Mouse (Mus musculus) left cerebral cortex, adult 2 months (tissue): ENCODE results near the gene Col4a2. TPM values are rescaled to one million over a fixed set of nuclear protein-coding genes. Genes with fewer than 3 reads are reported as not detected.

Experiments used
- DNase-seq, 2 experiments: peaks; one replicate each; pipeline ENCODE4 v3.0.0; 2021 to 2022; ENCODE audit warnings: low spot score in 2 of 2, mixed read lengths in 1 of 2; ENCODE audit errors: extremely low spot score in 1 of 2
- H3K27ac ChIP-seq: fragments of 200-600 bp; 2 replicates; pipeline ENCODE4 v1.8.1; 2022
- H3K4me3 ChIP-seq: fragments of 200-600 bp; 2 replicates; pipeline ENCODE4 v1.8.1; 2022
- CTCF ChIP-seq: fragments of 200-600 bp; IDR thresholded peaks from 2 replicates; pipeline ENCODE4 v1.8.1; 2022; ENCODE audit warnings: antibody characterized with exemption, mild to moderate bottlenecking, moderate library complexity
- intact Hi-C: fragments of 180-260 bp; cut with DNase I; formaldehyde crosslinking; loops from one replicate; pipeline ENCODE4 v1.15.1; 2025
- total RNA-seq, 2 experiments: library from RNA; stranded (reverse); gene quantifications; 2 replicates each; pipeline ENCODE4 v1.2.3; 2021

The Col4a2 gene
- total RNA-seq, 2 experiments from 2014 or later: 57.1 to 60.9 TPM

GRCm38 (mm10) chr8:11297141-11297838 lies 15.3 kb upstream of the Col4a2 start:
- intact Hi-C loops: no loop called here
- DNase-seq: no peak
- Histone ChIP-seq H3K4me3 (no peak overlapping the region), H3K27ac (no peak overlapping the region)
- TF ChIP-seq CTCF: no peak

GRCm38 (mm10) chr8:11298531-11299316 lies 13.9 kb upstream of the Col4a2 start:
- intact Hi-C loops: no loop called here
- H3K4me3 ChIP-seq: no peak overlapping the region
- no peak for TF ChIP-seq CTCF
- H3K27ac ChIP-seq: no peak overlapping the region
- no peak for DNase-seq

GRCm38 (mm10) chr8:11299317-11299602 lies 13.3 kb upstream of the Col4a2 start:
- DNase-seq: no peak
- intact Hi-C loops: no loop called here
- Histone ChIP-seq H3K4me3 (no peak overlapping the region), H3K27ac (no peak overlapping the region)
- TF ChIP-seq CTCF: no peak

- H3K27ac ChIP-seq: no peak overlapping the region
- no peak overlapping the region for H3K4me3 ChIP-seq
- DNase-seq: peak; percentile 33 to 40
- intact Hi-C loops: loop anchor here (1.0 kb wide), 1 partner anchor 27 kb away; no protein-coding TSS in a partner anchor
- TF ChIP-seq CTCF: no peak
These were observed 12.2 kb upstream of the Col4a2 start for GRCm38 (mm10) chr8:11300436-11300835.

GRCm38 (mm10) chr8:11304027-11304601 lies 8.5 kb upstream of the Col4a2 start:
- Histone ChIP-seq H3K27ac (no peak overlapping the region), H3K4me3 (no peak overlapping the region)
- intact Hi-C loops: no loop called here
- DNase-seq: no peak
- TF ChIP-seq CTCF: no peak

- no peak for TF ChIP-seq CTCF
- H3K4me3 ChIP-seq: no peak overlapping the region
- no peak for DNase-seq
- H3K27ac ChIP-seq: no peak overlapping the region
- intact Hi-C loops: no loop called here
These were observed 7.1 kb upstream of the Col4a2 start for GRCm38 (mm10) chr8:11305539-11305938.

- Histone ChIP-seq H3K27ac (no peak overlapping the region), H3K4me3 (no peak overlapping the region)
- intact Hi-C loops: no loop called here
- no peak for DNase-seq
- no peak for TF ChIP-seq CTCF
These were observed 5.2 kb upstream of the Col4a2 start for GRCm38 (mm10) chr8:11307451-11307850.

GRCm38 (mm10) chr8:11308570-11308998 lies 4.0 kb upstream of the Col4a2 start:
- H3K27ac ChIP-seq: no peak overlapping the region
- DNase-seq: no peak
- intact Hi-C loops: no loop called here
- no peak overlapping the region for H3K4me3 ChIP-seq
- TF ChIP-seq CTCF: no peak

GRCm38 (mm10) chr8:11309226-11309625 lies 3.4 kb upstream of the Col4a2 start:
- DNase-seq: no peak
- TF ChIP-seq CTCF: no peak
- Histone ChIP-seq H3K27ac (no peak overlapping the region), H3K4me3 (no peak overlapping the region)
- intact Hi-C loops: no loop called here

GRCm38 (mm10) chr8:11310049-11310448 lies 2.6 kb upstream of the Col4a2 start:
- intact Hi-C loops: no loop called here
- TF ChIP-seq CTCF: no peak
- H3K27ac ChIP-seq: no peak overlapping the region
- no peak for DNase-seq
- no peak overlapping the region for H3K4me3 ChIP-seq

GRCm38 (mm10) chr8:11311681-11312348 lies 790 bp upstream of the Col4a2 start:
- no peak for TF ChIP-seq CTCF
- Histone ChIP-seq H3K4me3 (peak overlapping the region; percentile 93), H3K27ac (peak overlapping the region; percentile 96)
- peak in 1 of 2 experiments; percentile 18 for DNase-seq
- intact Hi-C loops: loop anchor here (1.0 to 2.0 kb wide), 3 partner anchors 39 to 71 kb away; no protein-coding TSS in a partner anchor
